Mouse (Mus musculus) c-Kit-negative CD71-positive TER-119-positive erythroid progenitor cells, embryonic 14.5 days (primary cell): Measurements from ENCODE around the gene Krt71.

ENCODE experiments used
- DNase-seq: peaks from one replicate; pipeline ENCODE4 v3.0.0-alpha.2; 2013; ENCODE audit warnings: low read depth, low spot score

The Krt71 gene

GRCm38 (mm10) chr15:101688161-101688560 lies 54.7 kb downstream of the Krt71 start:
- DNase-seq = no peak
